Mouse (Mus musculus) intestine, postnatal 0 days (tissue): ENCODE results near the gene Ybey. TPM values are rescaled to one million over a fixed set of nuclear protein-coding genes. Genes with fewer than 3 reads are reported as not detected.

Experiments used
- ATAC-seq: fragments of 200-750 bp; cut with Nextera tagmentation; 2 replicates; pipeline ENCODE4 v1.8.0; 2017; ENCODE audit warnings: mild to moderate bottlenecking, moderate TSS enrichment, moderate library complexity
- H3K27ac ChIP-seq: fragments of 300-500 bp; sonication (generic); 2 replicates; pipeline ENCODE4 v1.5.1; 2014; ENCODE audit warnings: mild to moderate bottlenecking, low read depth, low read length, moderate library complexity
- H3K27me3 ChIP-seq: fragments of 300-500 bp; sonication (generic); replicated peaks from 2 replicates; pipeline ENCODE4 v1.6.1; 2014; ENCODE audit warnings: low read length, mixed read lengths; ENCODE audit not compliant: control insufficient read depth, insufficient read depth
- H3K36me3 ChIP-seq: fragments of 300-500 bp; sonication (generic); 2 replicates; pipeline ENCODE4 v1.6.1; 2014; ENCODE audit warnings: mild to moderate bottlenecking, moderate library complexity; ENCODE audit not compliant: control insufficient read depth, insufficient read depth
- H3K4me1 ChIP-seq: fragments of 300-500 bp; sonication (generic); replicated peaks from 2 replicates; pipeline ENCODE4 v1.6.1; 2014; ENCODE audit warnings: antibody characterized with exemption, low read length, mixed read lengths; ENCODE audit not compliant: control insufficient read depth, insufficient read depth
- H3K4me2 ChIP-seq: fragments of 300-500 bp; sonication (generic); replicated peaks from 2 replicates; pipeline ENCODE4 v1.6.1; 2014; ENCODE audit warnings: low read depth, mild to moderate bottlenecking, moderate library complexity
- H3K4me3 ChIP-seq: fragments of 300-500 bp; sonication (generic); 2 replicates; pipeline ENCODE4 v1.5.1; 2014; ENCODE audit warnings: low read depth, low read length
- H3K9ac ChIP-seq: fragments of 300-500 bp; sonication (generic); 2 replicates; pipeline ENCODE4 v1.6.1; 2014; ENCODE audit warnings: mild to moderate bottlenecking, low read depth, low read length
- H3K9me3 ChIP-seq: fragments of 300-500 bp; sonication (generic); 2 replicates; pipeline ENCODE4 v1.6.1; 2016; ENCODE audit warnings: mixed run types; ENCODE audit not compliant: control insufficient read depth
- CTCF ChIP-seq: sonication (generic); IDR thresholded peaks from 2 replicates; pipeline ENCODE4 v1.5.1; 2016; ENCODE audit warnings: low read depth, mild to moderate bottlenecking, control low read depth, antibody characterized with exemption, moderate library complexity
- WGBS: fragments of 180-500 bp; shearing (Covaris S2); extraction: QIAGEN DNeasy Blood & Tissue Kit; methylation state at CpG from one replicate; pipeline ENCODE4 v1.1.7; 2014; 5-methylcytosine and 5-hydroxymethylcytosine counted together
- polyA plus RNA-seq: library from polyadenylated mRNA; unstranded; fragments of >200 nt; fragmentation: Nextera tagmentation; extraction: Ambion mirVana; gene quantifications from 2 replicates; pipeline ENCODE4 v1.2.1, GENCODE M21; 2015

Gene Ybey
- polyA plus RNA-seq, 1 experiment from 2014 or later: 2.9 TPM

- Histone ChIP-seq H3K27ac (no peak overlapping the region), H3K9me3 (no peaks in the 10 kb centered on the region), H3K36me3 (peaks cover 70% of the 10 kb centered on the region), H3K4me3 (no peak overlapping the region), H3K4me2 (no peak overlapping the region), H3K4me1 (no peaks in the 10 kb centered on the region), H3K9ac (no peak overlapping the region), H3K27me3 (no peaks in the 10 kb centered on the region)
- 97% methylated on average over 5 of the region's 5 CpGs for WGBS
- ATAC-seq: no peak
- no peak for TF ChIP-seq CTCF
Observed at GRCm38 (mm10) chr10:76473759-76474158, 4.8 kb upstream of the Ybey start.

- Histone ChIP-seq H3K9me3 (no peaks in the 10 kb centered on the region), H3K4me3 (no peak overlapping the region), H3K36me3 (no peaks in the 10 kb centered on the region), H3K4me2 (no peak overlapping the region), H3K27ac (no peak overlapping the region), H3K27me3 (no peaks in the 10 kb centered on the region), H3K9ac (no peak overlapping the region), H3K4me1 (no peaks in the 10 kb centered on the region)
- ATAC-seq: no peak
- WGBS: 88% methylated on average over 6 of the region's 6 CpGs
- TF ChIP-seq CTCF: no peak
Observed at GRCm38 (mm10) chr10:76462721-76463120, 6.2 kb downstream of the Ybey start.

- no peaks in the 10 kb centered on the region for H3K9me3 ChIP-seq
- WGBS: 95% methylated on average over 7 of the region's 7 CpGs
- H3K4me3 ChIP-seq: no peak overlapping the region
- no peaks in the 10 kb centered on the region for H3K27me3 ChIP-seq
- no peaks in the 10 kb centered on the region for H3K36me3 ChIP-seq
- H3K9ac ChIP-seq: no peak overlapping the region
- ATAC-seq: no peak
- H3K27ac ChIP-seq: no peak overlapping the region
- H3K4me2 ChIP-seq: no peak overlapping the region
- H3K4me1 ChIP-seq: no peaks in the 10 kb centered on the region
- no peak for TF ChIP-seq CTCF
Observed at GRCm38 (mm10) chr10:76462312-76462711, 6.6 kb downstream of the Ybey start.

GRCm38 (mm10) chr10:76461255-76461654, 7.7 kb downstream of the Ybey start:
- ATAC-seq: no peak
- H3K4me1 ChIP-seq: no peaks in the 10 kb centered on the region
- 88% methylated on average over 1 of the region's 1 CpGs for WGBS
- H3K27me3 ChIP-seq: no peaks in the 10 kb centered on the region
- H3K27ac ChIP-seq: no peak overlapping the region
- no peak for TF ChIP-seq CTCF
- no peaks in the 10 kb centered on the region for H3K36me3 ChIP-seq
- H3K4me3 ChIP-seq: no peak overlapping the region
- H3K4me2 ChIP-seq: no peak overlapping the region
- no peaks in the 10 kb centered on the region for H3K9me3 ChIP-seq
- no peak overlapping the region for H3K9ac ChIP-seq

GRCm38 (mm10) chr10:76455289-76455688, 13.6 kb downstream of the Ybey start:
- no peak overlapping the region for H3K4me2 ChIP-seq
- no peak overlapping the region for H3K27ac ChIP-seq
- H3K27me3 ChIP-seq: no peaks in the 10 kb centered on the region
- no peaks in the 10 kb centered on the region for H3K9me3 ChIP-seq
- 40% methylated on average over 5 of the region's 5 CpGs for WGBS
- H3K4me3 ChIP-seq: no peak overlapping the region
- no peaks in the 10 kb centered on the region for H3K36me3 ChIP-seq
- no peaks in the 10 kb centered on the region for H3K4me1 ChIP-seq
- TF ChIP-seq CTCF: peak; percentile 82
- no peak overlapping the region for H3K9ac ChIP-seq
- no peak for ATAC-seq

GRCm38 (mm10) chr10:76448851-76449250, 20.1 kb downstream of the Ybey start, which contains the start of gene 2610028H24Rik:
Gene 2610028H24Rik, plus strand, starts transcription at chr10:76449081.
- TF ChIP-seq CTCF: no peak
- Histone ChIP-seq H3K27ac (no peak within 1 kb of the TSS), H3K27me3 (no peaks in the 10 kb centered on the region), H3K4me1 (peaks cover under 1% of the 10 kb centered on the region; the same call in 1 of the 2 replicates), H3K4me2 (no peak within 1 kb of the TSS), H3K9me3 (no peaks in the 10 kb centered on the region), H3K36me3 (no peaks in the 10 kb centered on the region), H3K9ac (no peak within 1 kb of the TSS), H3K4me3 (no peak within 1 kb of the TSS)
- no peak for ATAC-seq
- WGBS: 59% methylated on average over 5 of the region's 5 CpGs
